ENCODE assay signal across 15 mouse cellular contexts in genomic region chr2:178545601-178546352, GRCm38 (mm10).
DNase-seq lines count a peak whose midpoint lies in the region; ATAC-seq and TF ChIP-seq lines count a peak whose summit lies in the region.
"Had no signal": no experiment of that assay in that cellular context is flagged by ENCODE, and none has a peak within 500 bp of the region (broad histone marks: within the 10 kb centered on the region; RNA-seq: fewer than 3 reads in every experiment).

No protein-coding gene starts in this region.

- H3K27ac ChIP-seq in midbrain, embryonic 10.5 days (replicated peaks), result peak overlapping the region; percentile 24
- H3K27ac ChIP-seq in midbrain, embryonic 15.5 days, result no peak overlapping the region
- peak overlapping the region; percentile 92 for H3K27ac ChIP-seq in bone marrow, adult 2 months (ENCODE audit: control insufficient read depth, insufficient read depth, low read depth, low read length, poor library complexity)
- no peak overlapping the region for H3K27ac ChIP-seq in cerebellum, adult 2 months (ENCODE audit: insufficient read depth, low read length)
- 0 out of 2 replicates have a peak overlapping the region, but pooled peaks have one; percentile 25 for H3K27ac ChIP-seq in midbrain, embryonic 12.5 days (replicated peaks)
- H3K27ac ChIP-seq in liver, embryonic 12.5 days, result no peak overlapping the region
- H3K27ac ChIP-seq: heart, adult 2 months; left cerebral cortex, adult 2 months; limb, embryonic 15.5 days; stomach, embryonic 15.5 days had no signal

- 79% methylated on average over 15 of the region's 15 CpGs for WGBS in midbrain, embryonic 10.5 days
- 55% methylated on average over 15 of the region's 15 CpGs for whole genome bisulfite sequencing in midbrain, embryonic 15.5 days
- 78% methylated on average over 15 of the region's 15 CpGs for WGBS in bone marrow, adult 2 months
- WGBS in cerebellum, adult 2 months, result 34% methylated on average over 15 of the region's 15 CpGs
- 63% methylated on average over 15 of the region's 15 CpGs for WGBS in midbrain, embryonic 12.5 days
- 71% methylated on average over 15 of the region's 15 CpGs for WGBS in liver, embryonic 12.5 days (ENCODE audit: insufficient replicate concordance)

- no peak for TF ChIP-seq CTCF in bone marrow, adult 2 months (IDR thresholded peaks at IDR 0.05; ENCODE audit: control insufficient read depth, insufficient read depth, low read length)
- TF ChIP-seq CTCF in cerebellum, adult 2 months (IDR thresholded peaks at IDR 0.05; ENCODE audit: borderline replicate concordance, insufficient read depth, low read depth, low read length), result no peak

- H3K9me3 ChIP-seq in midbrain, embryonic 10.5 days (replicated peaks), result no peaks in the 10 kb centered on the region
- H3K9me3 ChIP-seq in midbrain, embryonic 15.5 days, result no peaks in the 10 kb centered on the region
- no peaks in the 10 kb centered on the region for H3K9me3 ChIP-seq in midbrain, embryonic 12.5 days
- H3K9me3 ChIP-seq in liver, embryonic 12.5 days (replicated peaks), result no peaks in the 10 kb centered on the region
- H3K9me3 ChIP-seq: limb, embryonic 15.5 days; stomach, embryonic 15.5 days had no signal

- no peaks in the 10 kb centered on the region for H3K36me3 ChIP-seq in midbrain, embryonic 10.5 days
- no peaks in the 10 kb centered on the region for H3K36me3 ChIP-seq in midbrain, embryonic 15.5 days (replicated peaks)
- no peaks in the 10 kb centered on the region for H3K36me3 ChIP-seq in midbrain, embryonic 12.5 days
- no peaks in the 10 kb centered on the region for H3K36me3 ChIP-seq in liver, embryonic 12.5 days
- H3K36me3 ChIP-seq: limb, embryonic 15.5 days; stomach, embryonic 15.5 days had no signal

- ATAC-seq in midbrain, embryonic 15.5 days (replicated peaks), result no peak
- peak; percentile 32; the same call in 1 of the 2 replicates for ATAC-seq in midbrain, embryonic 12.5 days (ENCODE audit: low FRiP score, low read depth)
- no peak for ATAC-seq in liver, embryonic 12.5 days

- peak; percentile 16 for DNase-seq in midbrain, embryonic 10.5 days (ENCODE audit: low spot score)
- peak; percentile 50 to 70 for DNase-seq in cerebellum, adult 2 months
- DNase-seq in left cerebral cortex, adult 18-20 months (ENCODE audit: low spot score in 2 of 2), result no peak
- DNase-seq: adrenal gland, postnatal 10 days; heart, adult 2 months; heart, postnatal 10 days; kidney, adult 2 months; right cerebral cortex, postnatal 25 days had no signal

- H3K4me1 ChIP-seq in midbrain, embryonic 10.5 days, result peaks cover 12% of the 10 kb centered on the region
- H3K4me1 ChIP-seq in midbrain, embryonic 15.5 days, result peaks cover 5% of the 10 kb centered on the region; the same call in 1 of the 2 replicates
- H3K4me1 ChIP-seq in bone marrow, adult 2 months (ENCODE audit: control insufficient read depth, insufficient read depth, low read length), result peaks cover 10% of the 10 kb centered on the region
- H3K4me1 ChIP-seq in cerebellum, adult 2 months (ENCODE audit: control insufficient read depth, insufficient read depth, low read length), result peaks cover 14% of the 10 kb centered on the region; the same call in 1 of the 2 replicates
- H3K4me1 ChIP-seq in midbrain, embryonic 12.5 days, result peaks cover 9% of the 10 kb centered on the region; the same call in 1 of the 2 replicates
- no peaks in the 10 kb centered on the region for H3K4me1 ChIP-seq in liver, embryonic 12.5 days
- H3K4me1 ChIP-seq: stomach, embryonic 15.5 days had no signal

- H3K4me3 ChIP-seq in midbrain, embryonic 10.5 days, result no peak overlapping the region
- H3K4me3 ChIP-seq in midbrain, embryonic 15.5 days, result no peak overlapping the region
- H3K4me3 ChIP-seq in bone marrow, adult 2 months (replicated peaks; ENCODE audit: control insufficient read depth, low read depth, low read length), result no peak overlapping the region
- no peak overlapping the region for H3K4me3 ChIP-seq in cerebellum, adult 2 months (replicated peaks; ENCODE audit: insufficient read depth, low read depth, low read length)
- H3K4me3 ChIP-seq in midbrain, embryonic 12.5 days, result no peak overlapping the region
- H3K4me3 ChIP-seq in liver, embryonic 12.5 days, result no peak overlapping the region
- H3K4me3 ChIP-seq: heart, adult 2 months; left cerebral cortex, adult 2 months; limb, embryonic 15.5 days; stomach, embryonic 15.5 days had no signal

- H3K9ac ChIP-seq in midbrain, embryonic 15.5 days, result no peak overlapping the region
- no peak overlapping the region for H3K9ac ChIP-seq in midbrain, embryonic 12.5 days (replicated peaks)
- no peak overlapping the region for H3K9ac ChIP-seq in liver, embryonic 12.5 days
- H3K9ac ChIP-seq: limb, embryonic 15.5 days; stomach, embryonic 15.5 days had no signal

- no peak overlapping the region for H3K4me2 ChIP-seq in midbrain, embryonic 15.5 days
- no peak overlapping the region for H3K4me2 ChIP-seq in midbrain, embryonic 12.5 days (replicated peaks)
- no peak overlapping the region for H3K4me2 ChIP-seq in liver, embryonic 12.5 days
- H3K4me2 ChIP-seq: limb, embryonic 15.5 days; stomach, embryonic 15.5 days had no signal

- TF ChIP-seq POLR2A in bone marrow, adult 2 months (IDR thresholded peaks at IDR 0.05; ENCODE audit: borderline replicate concordance, control insufficient read depth, low read depth, low read length), result no peak
- no peak for TF ChIP-seq POLR2A in cerebellum, adult 2 months (IDR thresholded peaks at IDR 0.05; ENCODE audit: borderline replicate concordance, insufficient read depth, low read length)

- no peaks in the 10 kb centered on the region for H3K27me3 ChIP-seq in midbrain, embryonic 10.5 days (ENCODE audit: low read depth, poor library complexity, severe bottlenecking)
- no peaks in the 10 kb centered on the region for H3K27me3 ChIP-seq in midbrain, embryonic 15.5 days (replicated peaks)
- no peaks in the 10 kb centered on the region for H3K27me3 ChIP-seq in cerebellum, adult 2 months (ENCODE audit: control insufficient read depth, insufficient read depth, low read length)
- no peaks in the 10 kb centered on the region for H3K27me3 ChIP-seq in midbrain, embryonic 12.5 days
- no peaks in the 10 kb centered on the region for H3K27me3 ChIP-seq in liver, embryonic 12.5 days (replicated peaks)
- H3K27me3 ChIP-seq: stomach, embryonic 15.5 days had no signal

Comparison
In these comparisons a context has a peak if more than half of its experiments do, and no peak if none do; other contexts are left out.
1. H3K27ac ChIP-seq: peak in midbrain, embryonic 10.5 days (single experiment), bone marrow, adult 2 months (single experiment) and midbrain, embryonic 12.5 days (single experiment); none in midbrain, embryonic 15.5 days (single experiment), cerebellum, adult 2 months (single experiment) and liver, embryonic 12.5 days (single experiment).
2. DNase-seq: peak in midbrain, embryonic 10.5 days (single experiment) and cerebellum, adult 2 months (2 of 2); none in left cerebral cortex, adult 18-20 months (0 of 2).